Mouse (Mus musculus): ENCODE data around the gene Rps27l.
A peak's percentile ranks its signal among the peaks of the same experiment; 100 is the strongest.

Gene Rps27l

DNA sequence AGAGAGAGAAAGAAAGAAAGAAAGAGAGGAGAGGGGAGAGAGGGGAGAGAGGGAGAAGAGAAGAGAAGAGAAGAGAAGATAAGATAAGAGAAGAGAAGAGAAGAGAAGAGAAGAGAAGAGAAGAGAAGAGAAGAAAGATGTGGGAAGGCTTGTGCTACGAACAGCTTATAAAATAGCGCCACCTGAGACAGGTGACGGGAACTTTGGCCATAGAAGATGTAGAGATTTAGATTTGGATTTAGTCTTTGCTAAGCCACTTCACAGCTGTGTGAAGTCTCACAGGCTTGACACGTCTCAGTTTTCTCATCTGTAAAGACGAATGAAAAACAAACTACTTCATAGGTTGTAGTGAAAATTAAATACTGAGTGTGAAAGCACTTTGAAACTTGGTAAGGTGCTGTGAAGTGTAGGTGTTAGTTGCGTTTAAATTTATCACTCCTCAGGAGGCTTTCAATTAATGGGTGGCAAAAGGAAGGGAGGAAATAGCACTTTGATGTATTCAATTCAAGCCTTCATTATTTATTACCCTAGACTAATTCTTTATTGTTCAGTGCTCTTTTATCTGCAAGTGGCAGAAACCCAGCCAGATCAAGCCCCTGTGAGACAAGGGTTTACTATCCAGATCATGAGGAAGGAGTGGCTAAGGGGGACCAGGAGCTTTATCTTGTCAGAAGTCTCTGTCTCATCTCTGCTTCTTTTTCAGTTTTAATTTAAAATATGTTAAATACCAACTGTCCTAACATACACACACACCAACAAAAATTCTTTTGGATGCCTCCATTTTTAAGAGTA is 25.2 kb upstream of the Rps27l start:
- DNase-seq (ENCODE audit: low spot score) = peak; percentile 29

DNA sequence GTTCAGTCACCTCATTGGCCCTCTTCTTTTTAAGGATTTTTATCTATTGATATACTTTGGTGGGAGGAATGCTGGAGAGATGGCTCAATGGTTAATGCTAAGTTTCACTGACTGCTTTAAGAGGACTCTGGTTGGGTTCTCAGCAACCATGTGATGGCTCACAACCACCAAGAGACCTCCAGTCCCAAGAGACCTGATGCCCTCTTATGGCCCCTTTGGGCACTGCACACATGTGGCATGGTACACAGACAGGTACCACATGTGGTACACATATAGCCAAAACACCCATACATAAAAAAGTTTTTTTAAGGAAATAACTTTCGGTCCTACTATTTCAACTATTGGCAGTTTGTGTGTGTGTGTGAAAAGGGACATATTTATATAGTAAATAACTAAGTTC is 23.8 kb upstream of the Rps27l start:
- DNase-seq (ENCODE audit: low spot score) = no peak

DNA sequence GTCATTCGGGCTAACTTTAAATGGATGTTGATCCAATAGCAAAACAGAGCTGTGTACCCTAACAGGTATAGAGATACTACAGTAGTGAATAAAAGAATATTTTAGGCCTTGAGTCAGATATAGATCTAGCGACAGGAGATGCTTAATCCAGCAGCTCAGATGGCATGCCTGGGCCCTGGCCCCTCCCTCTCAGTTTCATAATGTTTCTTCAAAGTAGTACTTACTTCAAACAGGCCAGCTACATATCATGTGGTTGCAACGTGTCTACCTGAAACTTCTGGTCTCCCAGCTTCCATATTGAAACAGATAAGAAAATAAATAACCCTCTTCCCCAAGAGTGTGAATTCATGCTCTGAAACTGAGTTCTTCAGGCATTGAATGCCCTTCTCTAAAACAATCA is 20.0 kb upstream of the Rps27l start:
- no peak for DNase-seq (ENCODE audit: low spot score)

DNA sequence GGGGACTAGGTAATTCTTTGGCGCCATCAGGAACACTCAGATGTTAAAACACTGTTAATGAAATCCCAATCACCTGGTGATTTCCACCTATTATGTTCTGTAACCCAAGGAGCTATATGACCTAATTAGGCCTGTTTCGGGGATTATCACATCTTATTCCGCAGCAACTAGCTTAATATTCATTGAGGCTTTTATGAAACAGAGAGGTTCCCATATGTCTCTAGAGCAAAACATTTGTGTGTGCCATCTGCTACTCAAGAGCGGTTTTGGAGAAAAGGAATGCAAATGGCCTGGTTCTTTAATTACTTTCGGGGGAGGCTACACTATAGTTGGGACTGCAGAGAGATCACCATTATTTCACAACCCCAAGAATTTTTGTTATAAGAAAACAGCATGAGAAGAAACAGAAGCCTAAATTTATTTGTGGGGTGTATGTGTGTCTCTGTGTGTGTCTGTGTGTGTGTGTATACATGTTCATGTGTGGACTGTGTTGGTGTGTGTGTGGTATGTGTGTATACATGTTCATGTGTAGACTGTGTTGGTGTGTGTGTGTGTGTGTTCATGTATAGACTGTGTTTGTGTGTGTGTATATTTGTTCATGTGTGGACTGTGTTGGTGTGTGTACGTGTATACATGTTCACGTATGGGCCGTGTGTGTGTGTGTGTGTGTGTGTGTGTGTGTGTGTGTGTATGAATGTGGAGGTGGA is 18.0 kb upstream of the Rps27l start:
- no peak for DNase-seq (ENCODE audit: low spot score)

DNA sequence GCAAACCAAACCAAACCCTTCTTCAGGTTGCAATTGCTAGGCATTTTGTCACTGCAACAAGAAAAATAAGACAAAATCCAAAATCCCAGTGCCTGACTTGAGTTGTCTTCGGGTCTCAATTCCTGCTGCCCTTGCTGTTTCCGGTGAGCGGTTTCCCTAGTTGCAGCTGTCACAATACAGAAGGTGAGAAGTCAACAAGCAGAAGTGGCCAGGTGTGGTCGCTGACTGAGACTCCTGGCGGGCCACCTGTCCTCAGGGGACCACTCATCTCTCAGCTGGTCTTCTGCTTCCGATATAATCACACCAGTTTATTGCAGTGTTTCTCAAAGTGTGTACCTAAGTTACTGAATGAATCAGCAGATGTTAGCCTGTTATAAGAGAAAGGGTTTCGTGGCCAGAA is 15.5 kb upstream of the Rps27l start:
- no peak for DNase-seq (ENCODE audit: low spot score)

DNA sequence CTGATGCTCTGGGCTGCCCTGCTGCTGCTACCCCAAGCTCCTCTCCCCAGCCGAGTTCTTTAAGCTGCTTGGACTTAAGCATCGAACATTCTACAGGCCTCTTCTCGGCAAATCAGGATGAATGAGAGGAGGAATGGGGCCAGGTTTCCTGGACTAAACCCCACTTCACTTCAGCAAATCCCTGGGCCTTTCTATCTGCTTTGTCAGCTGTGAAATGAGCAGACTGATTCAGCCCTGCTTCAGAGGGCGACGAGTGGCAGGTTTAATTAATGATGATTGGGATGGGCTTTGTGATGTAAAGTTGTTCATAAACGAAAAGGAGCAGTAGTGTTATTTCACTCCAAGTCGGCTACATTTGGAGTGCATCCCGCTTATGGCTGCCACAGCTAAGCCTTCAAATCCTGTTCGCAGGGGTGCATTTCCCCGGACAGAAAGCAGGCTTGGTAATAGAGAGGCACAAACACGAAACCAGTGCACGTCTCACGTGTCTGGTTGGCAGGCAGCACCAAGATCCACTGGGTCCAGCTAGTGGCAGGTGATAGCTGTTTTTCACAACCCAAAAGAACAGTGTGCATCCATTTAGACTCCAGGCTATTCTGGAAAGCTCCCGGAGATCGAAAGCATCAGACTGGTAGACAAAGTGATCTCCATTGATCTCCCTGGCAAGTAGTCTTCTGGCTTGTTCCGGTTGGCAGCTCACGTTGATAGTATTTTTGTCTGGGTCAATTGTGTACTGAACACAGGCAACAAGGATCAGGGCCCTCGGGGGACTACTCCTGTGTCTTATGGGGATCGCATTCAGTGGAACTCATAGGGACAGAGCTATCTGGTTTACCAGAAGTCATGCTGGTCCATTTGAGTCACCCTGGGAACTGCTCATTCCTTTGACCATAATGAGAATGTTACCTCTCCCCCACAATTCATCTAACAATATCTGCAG is 11.7 kb upstream of the Rps27l start:
- peak; percentile 34 for DNase-seq (ENCODE audit: low spot score)

DNA sequence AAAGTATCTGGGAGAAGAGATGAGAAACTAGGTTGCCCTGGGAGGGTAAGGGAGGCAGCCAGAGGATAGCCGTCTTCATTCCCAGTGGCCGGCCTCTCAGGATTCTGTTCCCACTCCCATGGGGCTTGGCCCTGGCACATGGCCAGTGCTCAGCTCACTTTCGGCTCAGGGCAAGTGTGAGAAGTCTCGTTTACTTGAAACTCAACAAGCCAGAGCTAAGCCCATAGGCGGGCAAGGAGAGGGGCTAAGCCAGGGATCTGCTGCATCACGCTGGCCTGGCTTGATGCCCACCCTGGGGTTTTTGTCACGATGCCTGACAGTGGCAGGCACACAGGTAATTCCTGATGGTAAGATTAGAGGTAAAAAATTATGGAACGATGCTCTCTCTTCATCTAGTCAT is 8.4 kb upstream of the Rps27l start:
- no peak for DNase-seq (ENCODE audit: low spot score)

DNA sequence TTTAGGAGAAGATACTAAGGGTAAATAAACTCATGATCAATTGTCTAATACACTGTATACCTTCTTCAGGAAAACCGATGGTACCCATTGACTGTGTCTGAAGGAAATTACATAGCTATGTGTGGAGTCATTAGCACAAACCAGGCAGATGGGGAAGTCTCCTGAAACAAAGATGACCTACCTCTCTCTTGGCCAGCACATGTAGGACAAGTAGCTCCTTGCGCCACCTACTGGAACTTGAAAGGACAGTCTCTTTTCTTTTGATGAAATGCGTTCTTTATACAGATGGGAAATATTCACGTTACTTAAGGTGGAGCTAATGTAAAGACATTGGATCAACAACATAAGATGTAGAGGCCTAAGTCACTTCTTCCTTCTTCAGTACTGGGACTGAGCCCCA is 7.0 kb upstream of the Rps27l start:
- peak; percentile 90 for DNase-seq (ENCODE audit: low spot score)

DNA sequence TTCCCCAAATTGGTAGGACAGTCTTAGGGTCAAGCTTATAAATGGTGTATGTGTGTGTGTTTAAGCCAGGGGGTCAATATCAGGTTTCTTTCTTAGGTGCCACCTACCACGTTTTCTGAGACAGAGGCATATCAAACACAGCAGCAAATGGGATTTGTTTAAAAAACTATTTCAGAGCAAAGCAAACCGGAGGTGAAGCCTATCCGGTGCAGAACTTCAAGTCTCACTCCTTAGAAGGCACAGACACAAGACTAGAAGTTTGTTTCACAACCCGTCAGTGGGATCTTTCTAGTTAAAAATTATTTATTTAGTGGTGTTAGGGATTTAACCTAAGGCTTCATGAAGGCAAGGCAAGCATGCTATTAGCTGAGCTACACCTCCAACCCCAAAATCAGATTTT is 725 bp upstream of the Rps27l start:
- DNase-seq (ENCODE audit: low spot score) = no peak

DNA sequence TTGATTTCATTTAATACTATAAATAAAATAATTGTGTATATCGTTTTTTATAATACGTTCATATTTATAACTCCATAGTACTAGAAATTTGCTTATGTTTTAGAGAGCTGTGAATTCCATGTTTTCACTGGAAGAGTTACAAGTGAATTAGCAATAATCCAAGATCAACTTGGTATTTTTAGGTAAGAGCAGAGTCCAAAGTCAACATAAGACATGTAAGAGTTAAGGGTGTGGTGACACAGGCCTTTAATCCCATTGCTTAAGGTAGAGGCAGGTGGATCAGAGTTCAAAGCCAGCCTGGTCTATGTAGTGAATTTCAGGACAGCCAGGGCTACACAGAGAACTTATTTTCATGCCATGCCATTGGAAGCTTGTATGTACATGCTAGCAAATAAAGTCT is 2.6 kb downstream of the Rps27l start:
- no peak for DNase-seq (ENCODE audit: low spot score)

DNA sequence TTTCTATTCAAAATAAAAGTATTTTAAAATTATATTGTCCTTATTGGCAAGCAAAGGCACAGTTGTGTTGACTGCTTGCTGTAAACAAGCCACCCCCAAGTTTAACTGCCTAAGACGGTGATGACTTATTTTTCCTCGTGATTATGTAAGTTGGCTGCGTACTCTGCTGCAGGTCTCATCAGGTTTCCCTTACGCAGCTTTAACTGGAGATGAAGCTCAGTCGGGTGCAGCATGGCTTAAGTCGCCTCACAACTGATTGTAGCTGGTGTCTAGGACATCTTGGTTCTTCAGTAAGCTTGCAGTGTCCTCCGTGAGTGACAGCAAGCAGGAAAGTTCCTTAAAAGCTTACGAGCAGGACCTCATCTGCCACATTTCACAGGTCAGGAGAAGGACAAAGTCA is 6.4 kb downstream of the Rps27l start:
- no peak for DNase-seq (ENCODE audit: low spot score)

DNA sequence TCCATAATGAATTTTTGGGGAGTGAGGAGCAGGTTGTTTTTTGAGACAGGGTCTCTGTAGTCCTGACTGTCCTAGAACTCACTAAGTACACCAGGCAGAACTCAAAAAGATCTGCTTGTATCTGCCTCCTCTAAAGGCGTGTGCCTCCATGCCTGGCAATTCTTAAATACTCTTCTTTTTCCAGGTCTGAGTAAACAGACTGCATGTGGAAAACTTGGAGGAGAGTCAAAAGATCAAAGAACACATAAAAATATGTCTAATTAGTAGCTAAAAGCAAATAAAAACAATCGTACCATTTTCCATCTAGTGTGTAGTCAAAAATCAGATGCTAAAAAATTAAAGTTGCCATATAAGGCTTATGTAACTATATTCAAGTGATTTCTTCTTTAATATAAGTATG is 7.0 kb downstream of the Rps27l start:
- no peak for DNase-seq (ENCODE audit: low spot score)

DNA sequence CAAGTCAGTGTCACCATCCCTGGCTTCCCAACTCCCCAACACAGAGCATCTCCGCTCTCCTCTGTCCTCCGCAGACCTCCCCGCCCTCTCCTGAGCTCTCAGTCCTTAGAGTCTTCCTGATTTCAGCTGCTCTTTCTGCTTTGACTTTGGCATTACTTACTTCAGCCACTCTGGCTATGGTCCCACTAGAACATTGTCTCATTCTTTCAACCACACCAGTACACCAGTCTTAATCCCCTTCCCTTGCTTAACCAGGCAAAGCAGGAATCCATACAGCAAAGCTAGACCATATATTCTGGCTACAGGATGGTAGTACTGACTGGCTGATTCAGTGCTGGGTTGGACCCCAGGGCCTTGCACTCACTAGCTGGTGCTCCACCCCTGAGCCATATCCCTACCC is 11.6 kb downstream of the Rps27l start:
- DNase-seq (ENCODE audit: low spot score) = no peak

DNA sequence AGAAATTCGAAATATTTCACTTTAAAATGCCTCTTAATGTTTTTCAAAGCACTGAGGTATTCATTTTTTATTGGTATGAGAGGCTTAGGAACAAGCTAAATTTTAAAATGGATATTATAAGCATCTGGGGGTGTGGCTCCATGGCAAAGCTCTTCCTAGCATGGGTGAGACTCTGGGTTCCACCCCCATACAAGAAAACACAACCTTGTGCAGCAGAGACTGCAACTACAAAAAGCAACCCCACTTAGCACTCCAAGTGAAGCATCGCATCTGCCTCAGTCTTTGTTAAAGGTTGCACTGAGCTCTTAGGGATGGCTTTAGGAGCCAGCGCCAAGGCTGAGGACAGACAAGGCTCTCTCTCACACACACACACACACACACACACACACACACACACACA is 15.6 kb downstream of the Rps27l start:
- DNase-seq (ENCODE audit: low spot score) = no peak

DNA sequence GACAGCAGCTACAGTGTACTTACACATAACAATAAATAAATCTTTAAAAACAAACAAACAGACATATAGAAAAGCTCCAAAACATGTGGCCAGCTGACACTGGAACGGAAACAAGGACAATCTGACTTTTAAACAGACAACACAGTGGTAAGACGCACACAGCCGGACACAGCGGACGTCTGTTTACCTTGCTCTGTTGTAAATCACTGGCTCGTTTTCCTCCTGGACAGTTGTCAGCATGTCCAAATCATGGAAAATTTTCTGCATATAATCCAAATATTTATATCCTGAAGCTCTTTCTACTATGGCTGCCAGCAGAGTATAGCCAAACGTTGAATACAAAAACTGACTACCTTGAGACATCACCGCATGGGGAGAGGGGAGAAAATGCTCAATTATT is 21.6 kb downstream of the Rps27l start:
- DNase-seq (ENCODE audit: low spot score) = no peak

DNA sequence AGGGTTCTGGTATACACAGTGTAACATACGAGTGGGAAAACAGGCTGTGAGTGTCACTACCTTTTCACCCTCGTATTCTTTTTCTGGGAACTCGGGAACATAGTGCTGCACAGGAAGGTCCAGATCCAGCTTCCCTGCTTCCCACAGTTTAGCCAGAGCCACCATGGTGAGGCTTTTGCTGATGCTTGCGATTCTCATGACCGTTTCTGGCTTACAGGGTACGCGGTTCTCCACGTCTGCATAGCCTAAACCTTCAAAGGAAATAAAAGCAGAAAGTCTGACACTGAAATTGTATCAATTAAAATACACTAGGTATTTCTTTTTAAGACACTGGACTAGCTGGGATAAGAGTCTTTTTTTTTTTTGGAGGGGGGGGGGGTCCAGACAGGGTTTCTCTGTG is 25.2 kb downstream of the Rps27l start:
- DNase-seq (ENCODE audit: low spot score) = no peak

DNA sequence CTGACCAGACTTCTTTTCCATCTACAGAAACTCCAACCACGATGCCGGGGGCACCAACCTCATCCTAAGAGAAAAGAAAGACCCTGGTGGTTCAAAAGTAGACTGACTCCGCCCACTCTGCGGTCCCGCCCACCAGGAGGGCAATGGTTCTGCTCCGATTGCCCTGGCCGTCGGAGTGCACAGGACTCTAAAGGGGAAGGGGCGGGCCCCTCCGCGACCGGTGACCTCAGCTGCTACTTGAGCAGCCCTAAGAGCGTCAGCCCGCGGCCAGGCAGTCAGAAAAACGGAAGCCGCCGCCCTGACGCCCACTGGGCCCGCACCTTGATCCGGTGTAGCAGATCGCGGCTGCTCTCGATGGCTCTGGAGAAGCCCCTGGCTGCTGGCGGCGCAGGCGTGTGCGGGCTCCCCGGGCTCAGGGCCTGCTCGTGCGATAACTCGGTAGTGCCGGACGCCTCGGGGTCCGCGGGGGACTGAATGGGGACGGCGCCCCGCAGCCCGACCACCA is 28.9 kb downstream of the Rps27l start:
- DNase-seq (ENCODE audit: low spot score) = peak; percentile 95

DNA sequence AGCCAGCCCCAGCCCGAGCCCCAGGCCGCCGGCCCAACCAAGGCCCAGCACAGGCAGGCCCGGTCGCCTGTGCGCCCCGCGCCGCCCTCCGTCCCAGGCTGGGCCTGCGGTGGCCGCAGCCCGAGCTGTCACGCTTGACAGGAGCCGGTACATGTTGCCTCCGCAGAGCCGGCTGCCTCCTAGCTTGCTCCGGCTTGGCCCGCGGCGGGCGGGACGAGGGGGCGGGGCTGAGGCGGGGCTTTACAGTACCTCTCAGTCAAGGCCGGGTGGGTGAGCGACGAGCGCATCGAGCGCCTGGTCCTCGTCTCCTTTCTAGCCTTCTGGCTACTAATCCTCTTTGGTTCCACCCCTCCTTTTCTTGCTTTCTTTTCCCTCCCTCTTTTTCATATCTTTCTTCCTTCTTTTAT is 29.4 kb downstream of the Rps27l start, which contains the start of gene Lactb:
Gene Lactb, minus strand, starts transcription at position 246 of the 407 bp plus-strand sequence.
- DNase-seq (ENCODE audit: low spot score) = peak; percentile 94

DNA sequence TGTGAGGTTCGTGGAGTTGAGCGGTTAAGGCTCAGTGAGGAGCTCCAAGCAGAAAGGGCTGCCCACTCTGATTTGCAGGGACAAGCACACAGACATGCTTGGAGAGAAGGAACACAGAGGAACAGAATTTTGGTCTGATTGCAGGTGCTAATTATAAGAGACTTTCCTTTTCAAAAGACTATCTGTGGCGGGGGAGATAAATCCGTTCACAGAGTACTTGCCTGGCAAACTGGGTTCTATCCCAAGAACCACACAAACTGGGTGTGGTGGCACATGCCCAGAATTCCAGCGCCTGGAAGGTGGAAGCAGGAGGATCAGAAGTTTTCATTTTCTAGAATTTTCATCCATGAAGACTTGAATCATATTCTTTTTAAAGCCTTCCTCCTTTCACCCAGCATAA is 31.2 kb downstream of the Rps27l start:
- DNase-seq (ENCODE audit: low spot score) = no peak

DNA sequence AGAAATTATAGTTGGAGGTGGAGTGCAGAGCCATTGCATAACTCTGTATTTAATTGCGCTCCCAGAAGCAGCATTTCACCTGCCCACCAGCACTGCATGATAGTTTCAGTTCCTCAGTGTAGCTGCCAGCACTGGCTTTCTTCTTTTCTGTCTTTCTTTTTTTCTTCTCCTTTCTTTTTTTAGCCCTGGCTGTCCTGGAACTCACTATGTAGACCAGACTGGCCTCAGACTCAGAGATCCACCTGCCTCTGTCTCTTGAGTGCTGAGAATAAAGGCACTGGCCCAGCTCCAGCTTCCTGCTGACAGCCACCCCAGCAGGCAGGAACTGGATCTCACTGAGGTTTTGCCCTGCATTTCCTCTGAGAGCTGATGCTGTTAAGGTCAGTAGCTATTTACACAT is 32.1 kb downstream of the Rps27l start:
- no peak for DNase-seq (ENCODE audit: low spot score)

DNA sequence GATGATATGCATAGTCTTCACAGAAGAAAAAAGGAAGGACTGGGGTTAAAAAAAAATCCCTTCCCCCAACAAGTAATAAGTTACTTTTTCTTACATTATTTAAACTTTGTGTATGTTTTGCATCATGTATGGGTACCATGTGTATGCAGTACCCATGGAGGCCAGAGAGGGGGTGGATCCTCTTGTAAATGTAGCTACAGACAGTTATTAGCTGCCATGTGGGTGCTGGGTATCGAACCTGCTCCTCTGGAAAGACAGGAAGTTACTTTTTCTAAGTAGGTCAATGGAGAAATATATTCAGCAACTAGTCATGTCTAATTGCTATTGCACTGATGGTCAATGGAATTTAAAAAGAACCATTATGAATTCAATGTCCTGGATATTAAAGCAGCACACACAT is 32.6 kb downstream of the Rps27l start:
- DNase-seq (ENCODE audit: low spot score) = no peak

DNA sequence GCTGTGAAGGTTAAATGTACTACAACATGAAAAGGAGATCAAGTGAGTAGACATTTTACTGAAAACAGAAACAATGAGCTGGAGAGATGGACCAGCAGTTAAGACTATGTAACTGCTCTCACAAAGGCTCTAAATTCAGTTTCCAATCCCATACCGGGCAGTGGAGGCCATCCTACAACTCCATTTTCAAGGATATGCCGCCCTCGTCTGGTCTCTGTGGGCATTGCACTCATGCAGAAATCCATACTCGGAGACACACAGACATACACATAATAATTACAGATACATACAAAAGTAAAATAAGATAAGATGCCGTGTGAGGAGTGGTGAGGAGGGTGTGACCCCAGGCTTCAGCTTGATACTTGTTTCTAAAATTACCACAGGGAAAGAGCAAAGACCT is 34.6 kb downstream of the Rps27l start:
- peak; percentile 81 for DNase-seq (ENCODE audit: low spot score)

All from embryo, embryonic 10 days (tissue).